Mouse (Mus musculus) gastrocnemius, postnatal 10 days (tissue): ENCODE results near the gene Bod1. TPM values are rescaled to one million over a fixed set of nuclear protein-coding genes. Genes with fewer than 3 reads are reported as not detected.

Experiments used
- DNase-seq: peaks from one replicate; pipeline ENCODE4 v3.0.0; 2021; ENCODE audit warnings: mixed read lengths
- total RNA-seq, 2 experiments: library from RNA; stranded (reverse); gene quantifications; 2 replicates each; pipeline ENCODE4 v1.2.3; 2021

Bod1 gene
- total RNA-seq, 2 experiments from 2014 or later: 113 TPM

GRCm38 (mm10) chr11:31669172-31669869 is 2.4 kb downstream of the Bod1 start:
- DNase-seq: no peak

DNA sequence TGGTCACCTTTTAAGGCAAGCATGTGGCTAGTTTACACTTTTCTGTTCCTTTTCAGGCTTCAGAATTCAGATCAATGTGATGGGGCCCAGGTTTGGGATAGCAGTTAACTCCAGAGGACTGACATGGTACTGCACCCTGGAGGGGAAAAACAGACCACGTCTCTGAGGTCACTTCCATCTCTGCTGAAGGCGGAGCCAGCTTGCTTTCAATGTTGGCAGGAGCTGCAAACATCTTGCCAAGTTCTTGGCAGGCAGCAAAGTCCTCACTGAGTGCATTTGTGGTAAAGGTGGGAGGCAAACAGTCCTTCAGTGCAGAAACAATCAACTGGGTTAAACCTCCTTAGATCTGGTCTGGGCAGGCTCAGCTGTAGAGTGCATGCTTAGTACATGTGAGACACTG is 7.5 kb downstream of the Bod1 start:
- no peak for DNase-seq

DNA sequence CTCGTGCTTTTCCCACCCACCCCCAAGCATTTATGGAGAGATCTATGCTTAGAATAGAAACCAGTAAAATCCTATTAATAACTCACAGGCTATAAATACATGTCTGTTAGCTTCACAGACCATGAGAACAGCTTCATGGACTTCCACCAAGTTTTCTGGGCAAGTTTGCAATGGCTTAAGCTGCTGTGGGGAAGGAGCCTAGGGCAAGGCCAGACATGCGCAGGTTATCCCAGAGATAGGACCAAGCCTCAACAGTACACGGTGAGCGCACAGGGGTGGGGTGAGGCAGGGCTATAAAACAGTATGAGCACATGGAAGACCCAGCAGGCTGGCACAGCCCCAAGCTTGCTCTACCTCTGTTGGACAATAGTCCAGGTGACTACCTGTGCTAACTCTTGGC is 8.2 kb downstream of the Bod1 start:
- peak; percentile 25 for DNase-seq

DNA sequence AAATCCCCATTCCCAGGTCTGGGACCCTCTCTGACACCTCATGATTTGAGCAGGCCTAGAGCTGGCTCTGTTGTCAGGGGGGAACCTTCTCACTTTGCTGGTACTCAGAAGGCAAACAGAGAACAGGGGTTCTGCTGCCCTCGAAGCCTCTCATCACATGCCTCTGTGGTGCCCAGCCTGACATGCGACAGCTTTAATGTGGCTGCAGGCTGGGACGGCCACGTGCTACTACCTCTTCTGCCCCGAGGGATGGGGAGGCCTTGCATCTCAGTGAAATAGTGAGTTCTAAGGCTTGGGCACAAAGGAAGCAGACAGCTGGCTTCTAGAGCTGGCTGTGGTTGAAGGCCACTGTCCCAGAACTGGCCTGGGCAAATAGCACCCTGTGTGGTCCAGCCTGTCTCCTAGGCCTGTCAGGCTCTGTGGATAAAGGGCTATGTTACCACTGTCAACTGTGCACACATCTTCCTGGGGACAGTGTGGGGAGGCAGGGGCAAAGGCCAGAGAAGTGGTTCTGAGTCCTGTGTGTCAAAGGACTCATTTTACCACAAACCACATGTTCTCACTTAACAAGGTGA is 8.7 kb downstream of the Bod1 start:
- no peak for DNase-seq

- no peak for DNase-seq
Observed at GRCm38 (mm10) chr11:31662214-31662613, 9.5 kb downstream of the Bod1 start.

GRCm38 (mm10) chr11:31657806-31658175 is 13.9 kb downstream of the Bod1 start:
- no peak for DNase-seq

DNA sequence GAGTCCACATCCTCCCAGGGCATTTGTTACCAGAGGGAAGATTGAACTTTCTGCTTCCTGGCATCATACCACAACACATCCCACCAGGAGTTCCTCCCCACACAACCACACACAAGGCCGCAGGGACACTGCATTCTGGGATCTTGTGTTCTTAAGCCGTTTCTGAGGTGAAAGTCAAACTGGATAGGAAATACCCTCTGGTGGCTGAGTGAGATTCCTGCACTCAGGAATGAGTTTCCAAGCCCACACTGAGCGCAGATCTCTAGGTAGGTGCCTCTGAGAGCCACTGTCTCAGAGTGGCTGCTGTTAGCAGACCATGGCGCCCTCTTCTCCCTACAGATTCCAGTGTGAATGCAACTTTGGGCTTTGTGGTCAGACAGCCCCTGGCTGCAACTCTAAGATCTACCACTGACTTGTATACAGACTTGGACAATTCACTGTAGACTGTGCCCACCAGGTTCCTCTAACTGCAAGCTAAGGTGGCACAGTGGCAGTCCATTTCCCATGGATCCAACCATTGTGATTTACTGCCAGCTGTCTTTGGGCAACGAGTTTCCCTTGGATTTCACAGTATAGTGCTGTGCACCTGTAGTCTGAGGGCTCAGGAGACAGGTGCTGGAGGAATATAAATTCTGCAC is 14.4 kb downstream of the Bod1 start:
- DNase-seq: no peak

DNA sequence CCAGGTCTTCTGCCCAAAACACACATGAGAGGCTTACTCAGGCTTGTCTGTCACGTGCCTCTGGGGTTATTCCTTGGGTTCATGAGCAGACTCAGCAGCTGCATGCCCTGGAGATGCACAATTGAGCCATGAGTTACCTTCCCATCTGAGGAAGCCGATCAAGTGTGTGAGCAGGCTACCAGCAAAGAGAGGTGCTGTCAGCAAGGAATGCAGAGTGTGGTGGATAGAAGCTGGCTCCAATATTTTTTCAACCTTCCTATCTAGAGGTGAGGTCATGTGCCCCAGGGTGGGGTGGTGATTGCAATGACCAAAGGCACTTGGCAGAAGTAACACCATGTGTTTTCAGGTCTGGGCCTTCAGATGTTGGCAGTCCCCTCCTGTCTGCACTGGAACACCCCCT is 22.2 kb downstream of the Bod1 start:
- no peak for DNase-seq

- no peak for DNase-seq
Observed at GRCm38 (mm10) chr11:31647268-31647667, 24.4 kb downstream of the Bod1 start.

DNA sequence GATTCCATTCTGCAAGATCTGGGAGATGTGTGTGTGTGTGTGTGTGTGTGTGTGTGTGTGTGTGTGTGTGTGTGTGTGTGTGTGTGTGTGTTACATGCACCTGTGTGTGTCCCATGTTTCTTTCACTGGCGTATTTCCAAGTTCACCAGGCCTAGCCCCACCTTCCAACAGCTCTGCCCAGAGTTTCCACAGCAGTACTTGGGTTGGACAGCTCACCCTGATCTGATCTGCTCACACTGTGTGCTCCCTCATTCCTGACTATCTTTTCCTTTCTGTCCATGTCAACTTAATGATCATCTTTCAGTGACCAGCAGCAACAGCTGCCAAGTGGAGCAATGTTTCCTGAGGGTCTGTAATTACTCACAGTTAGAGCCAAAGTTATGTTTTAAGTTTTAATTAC is 25.1 kb downstream of the Bod1 start:
- no peak for DNase-seq

DNA sequence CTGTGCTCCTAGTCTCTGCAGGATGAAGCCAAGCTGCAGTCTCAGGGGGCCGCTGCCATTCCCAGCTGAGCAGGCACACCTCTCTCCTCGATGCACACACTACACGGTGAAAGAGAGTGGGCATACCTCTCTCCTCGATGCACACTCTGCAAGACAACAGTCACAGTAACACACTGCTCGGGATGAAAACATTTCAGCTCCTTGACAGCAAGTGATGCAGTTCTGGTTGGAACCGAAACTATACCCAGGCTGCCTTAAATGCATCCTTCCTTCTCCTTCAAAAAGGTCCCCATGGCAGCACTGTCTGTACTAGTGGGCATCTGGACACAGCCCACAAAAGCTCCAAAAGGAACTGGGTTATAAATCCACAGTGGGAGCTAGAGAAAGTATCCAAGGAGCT is 28.6 kb downstream of the Bod1 start:
- no peak for DNase-seq

DNA sequence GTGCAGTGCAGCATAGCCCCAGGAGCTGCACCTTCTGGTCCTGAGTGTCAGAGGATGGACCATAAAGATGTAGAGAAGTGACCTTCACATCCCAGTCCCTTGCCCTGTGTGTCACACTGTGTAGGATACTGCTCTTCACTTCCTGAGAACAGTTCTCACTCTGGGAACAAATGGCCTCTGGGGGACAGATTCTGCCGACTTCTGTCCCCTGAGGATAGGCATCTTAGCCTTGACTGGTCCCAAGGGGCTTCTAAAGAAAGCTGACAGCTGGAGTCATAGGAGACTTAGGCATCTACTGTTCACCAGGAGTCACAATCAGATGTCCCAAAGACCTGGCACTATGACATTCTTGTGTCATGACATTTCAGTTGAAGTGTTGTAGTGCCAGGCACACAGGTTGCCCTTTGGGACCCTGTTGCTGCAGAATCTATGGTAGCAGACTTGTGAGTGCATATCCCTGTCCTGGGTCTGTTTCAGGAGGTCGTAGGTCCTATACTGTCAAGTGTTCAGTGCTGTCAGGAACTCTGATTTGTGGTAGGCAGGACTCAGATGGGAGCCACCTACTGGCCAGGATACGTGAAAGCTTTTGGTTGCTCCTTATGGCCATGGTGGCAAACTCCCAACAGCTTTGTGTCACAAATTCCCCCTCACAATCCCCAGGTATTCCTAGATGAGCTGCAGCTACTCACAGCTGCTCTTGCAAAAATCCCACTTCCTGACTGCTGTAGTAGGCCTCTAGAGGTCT is 30.4 kb downstream of the Bod1 start:
- no peak for DNase-seq

DNA sequence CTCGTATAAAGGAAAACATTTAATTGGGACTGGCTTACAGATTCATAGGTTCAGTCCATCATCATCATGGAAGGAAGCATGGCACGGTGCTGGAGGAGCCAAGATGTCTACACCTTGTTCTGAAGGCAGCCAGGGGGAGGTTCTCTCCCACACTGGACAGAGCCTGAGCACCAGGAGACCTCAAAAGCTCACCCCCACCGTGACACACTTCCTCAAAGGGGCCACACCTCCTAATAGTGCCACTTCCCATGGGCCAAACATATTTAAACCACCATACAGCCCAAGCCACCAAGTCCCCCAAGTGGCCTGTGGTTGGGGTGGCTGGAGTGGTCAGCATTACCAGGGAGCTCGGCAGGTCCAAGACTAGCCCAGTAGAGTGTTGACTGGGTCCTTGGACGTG is 31.5 kb downstream of the Bod1 start:
- DNase-seq: no peak

- peak; percentile 81 for DNase-seq
Observed at GRCm38 (mm10) chr11:31637788-31638373, 33.8 kb downstream of the Bod1 start.

GRCm38 (mm10) chr11:31628700-31629099 is 43.0 kb downstream of the Bod1 start:
- DNase-seq: no peak

DNA sequence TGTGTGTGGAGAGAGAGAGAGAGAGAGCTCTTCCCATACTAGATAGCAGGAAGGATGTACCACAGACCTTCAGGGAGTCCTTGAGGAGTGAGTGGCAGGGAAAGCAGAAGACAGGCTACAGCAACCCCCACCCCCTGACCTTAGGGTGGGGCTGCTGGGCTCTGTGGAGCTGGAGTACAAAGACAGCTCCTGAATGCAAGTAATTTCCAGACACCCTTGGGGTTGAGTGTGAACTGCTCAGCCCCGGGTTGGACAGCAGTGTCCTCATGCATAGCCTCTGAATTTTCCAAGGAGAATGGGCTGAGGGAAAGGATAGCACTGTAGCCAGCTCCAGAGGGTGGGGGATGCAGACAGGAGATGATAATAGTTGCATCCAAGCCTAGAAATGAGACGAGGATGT is 50.9 kb downstream of the Bod1 start:
- DNase-seq: no peak

DNA sequence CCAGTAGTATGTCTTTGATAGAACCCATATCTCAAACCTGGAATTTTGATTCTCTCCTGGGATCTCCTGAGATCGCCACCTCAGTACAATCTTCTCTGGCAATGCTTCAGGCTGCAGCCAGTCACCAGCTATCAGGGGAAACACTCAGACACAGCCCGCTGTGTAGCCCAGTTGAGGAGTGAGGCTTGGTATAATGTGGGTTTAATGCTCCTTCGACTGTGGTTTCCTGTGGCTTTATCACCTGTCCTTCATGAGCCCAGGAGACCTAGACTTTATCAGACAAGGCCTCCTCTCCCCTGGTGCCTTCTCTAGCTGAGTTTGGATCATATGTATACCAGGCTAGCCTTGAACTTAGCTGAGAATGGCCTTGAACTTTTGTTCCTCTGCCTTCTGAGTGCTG is 53.9 kb downstream of the Bod1 start:
- no peak for DNase-seq

DNA sequence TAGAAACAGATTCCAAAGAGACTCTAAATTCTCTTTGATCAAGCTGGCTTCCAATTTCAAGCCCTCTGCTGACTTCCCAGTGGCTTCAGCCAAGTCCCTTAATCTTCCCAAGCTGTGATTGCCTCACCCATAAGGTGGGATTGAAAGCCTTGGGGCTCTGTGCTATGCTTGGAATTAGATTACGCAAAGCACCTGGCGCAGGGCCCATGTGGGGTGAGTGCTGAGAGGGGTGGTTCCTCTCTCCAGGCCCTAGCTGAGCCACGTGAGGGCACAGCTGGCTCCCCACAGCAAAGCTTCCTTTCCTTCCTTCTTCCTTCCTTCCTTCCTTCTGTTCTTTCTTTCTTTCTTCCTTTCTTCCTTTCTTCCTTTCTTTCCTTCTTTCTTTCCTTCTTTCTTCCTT is 54.4 kb downstream of the Bod1 start:
- DNase-seq: peak; percentile 73

DNA sequence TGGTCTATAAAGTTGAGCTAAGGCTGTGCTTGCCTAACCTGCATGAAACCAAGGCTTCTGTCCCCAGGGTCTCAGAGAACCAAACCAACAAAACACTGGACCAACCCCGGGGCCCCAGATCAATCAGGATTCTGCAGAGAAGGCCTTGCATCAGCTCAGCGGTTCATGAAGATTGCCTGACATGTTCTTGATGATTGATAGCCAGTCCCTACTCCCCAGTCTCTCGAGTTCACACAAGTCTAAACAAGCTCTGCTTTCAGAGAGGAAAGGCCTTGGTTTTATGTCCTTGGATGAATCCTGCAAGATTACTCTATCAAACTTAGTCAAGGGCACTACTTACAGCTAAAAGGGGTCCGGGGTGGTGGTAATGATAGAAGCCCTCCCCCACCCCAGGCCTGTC is 55.0 kb downstream of the Bod1 start:
- DNase-seq: no peak
